Mouse (Mus musculus) embryo, embryonic 9.5 days (tissue): ENCODE measurements around the gene Gm7951.
"Not testable (repeated sequence)": the region's sequence is repeated elsewhere in the genome, so short reads cannot be mapped to it uniquely, and the experiment has no call there.

ENCODE experiments used
- DNase-seq: peaks from one replicate; pipeline ENCODE4 v3.0.0-alpha.2; 2017; ENCODE audit errors: extremely low spot score

The Gm7951 gene

DNA sequence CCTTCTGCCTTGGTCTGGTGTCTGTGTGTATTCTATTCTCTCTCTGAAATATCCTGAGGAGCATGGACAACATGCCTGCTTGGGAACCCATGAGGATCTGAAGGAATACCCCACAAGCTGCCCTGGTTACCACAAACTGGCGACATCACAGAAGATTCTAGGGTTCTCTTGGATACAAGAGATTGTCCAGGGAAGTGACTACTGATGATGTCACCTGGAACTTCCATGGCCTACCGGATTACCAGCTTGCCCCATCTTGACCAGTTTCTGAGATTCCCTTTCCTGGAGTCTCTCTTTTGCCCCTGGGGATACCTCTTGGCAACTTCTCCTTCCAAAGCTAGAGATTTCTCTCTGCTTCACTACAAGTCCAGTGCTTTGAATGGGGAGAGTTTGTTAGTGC is at the start of gene Gm7951:
TSS of gene Gm7951 (minus strand) at position 101 of the 400 bp plus-strand sequence.
- not testable (repeated sequence) for DNase-seq

DNA sequence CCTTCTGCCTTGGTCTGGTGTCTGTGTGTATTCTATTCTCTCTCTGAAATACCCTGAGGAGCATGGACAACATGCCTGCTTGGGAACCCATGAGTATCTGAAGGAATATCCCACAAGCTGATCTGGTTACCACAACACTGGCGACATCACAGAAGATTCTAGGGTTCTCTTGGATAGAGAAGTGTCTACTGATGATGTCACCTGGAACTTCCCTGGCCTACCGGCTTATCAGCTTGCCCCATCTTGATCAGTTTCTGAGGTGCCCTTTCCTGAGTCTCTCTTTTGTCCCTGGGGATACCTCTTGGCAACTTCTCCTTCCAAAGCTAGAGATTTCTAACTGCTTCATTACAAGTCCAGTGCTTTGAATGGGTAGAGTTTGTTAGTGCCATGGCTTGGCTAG is 45.4 kb upstream of the Gm7951 start, which contains the start of gene Gm17027:
TSS of gene Gm17027 (minus strand) at position 101 of the 400 bp plus-strand sequence.
- DNase-seq: not testable (repeated sequence)

DNA sequence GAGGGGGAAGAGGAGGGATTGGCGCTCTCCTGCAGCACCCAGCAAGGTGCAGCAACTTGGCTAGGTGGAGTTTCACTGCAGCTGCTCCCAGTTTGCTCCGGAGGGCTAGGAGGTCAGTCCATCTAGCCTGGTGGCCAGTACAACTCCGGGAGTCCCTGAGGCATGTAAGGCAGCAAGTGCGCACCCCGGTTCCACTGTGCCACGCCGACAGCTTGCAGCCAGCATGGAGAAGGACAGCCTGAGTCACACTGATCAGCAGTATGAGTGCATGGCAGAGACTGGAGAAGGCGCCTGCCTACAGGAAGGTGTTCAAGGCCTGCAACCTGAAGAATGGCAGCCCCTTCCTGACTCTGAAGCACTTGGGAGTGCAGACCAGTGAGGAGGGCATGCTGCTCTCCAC is 17.4 kb upstream of the Gm7951 start:
- not testable (repeated sequence) for DNase-seq

DNA sequence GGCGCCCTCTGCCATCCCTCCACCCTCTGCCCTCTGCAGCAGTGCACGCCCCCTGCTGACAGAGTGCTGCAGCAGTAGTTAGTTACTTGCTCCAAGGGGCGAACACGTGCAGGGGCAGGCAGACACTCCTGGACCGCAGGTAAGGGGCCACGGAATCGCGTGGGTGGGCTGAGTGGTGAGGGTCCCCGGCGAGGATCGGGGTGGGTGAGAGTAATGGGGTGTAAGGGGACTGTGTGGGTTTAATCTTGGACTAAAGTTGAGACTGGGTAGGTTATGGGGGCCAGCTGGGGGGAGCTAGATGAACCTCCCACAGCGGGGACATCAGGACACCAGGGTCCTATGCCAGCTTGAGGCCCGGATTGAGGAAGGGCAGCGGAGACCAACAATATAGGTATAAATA is 16.6 kb upstream of the Gm7951 start:
- DNase-seq: not testable (repeated sequence)
